Mouse (Mus musculus) erythroblast, embryonic 14.5 days (primary cell): ENCODE data around the gene Ccdc183.

Experiments used
- GATA1 ChIP-seq: IDR thresholded peaks from 2 replicates; pipeline ENCODE4 v1.6.1; 2012; ENCODE audit warnings: low read length, inconsistent platforms, mixed read lengths
- TAL1 ChIP-seq: IDR thresholded peaks from 3 replicates; pipeline ENCODE4 v1.6.1; 2012; ENCODE audit warnings: low read length, inconsistent platforms, mixed read lengths

GRCm38 (mm10) chr2:25660279-25660678 lies 42.8 kb upstream of the Ccdc183 start:
- TF ChIP-seq TAL1 (no peak), GATA1 (no peak)
